Mouse (Mus musculus) embryonic facial prominence, embryonic 10.5 days (tissue): Measurements from ENCODE around the gene Zer1. TPM values are rescaled to one million over a fixed set of nuclear protein-coding genes. Genes with fewer than 3 reads are reported as not detected.
"Not testable (repeated sequence)": the region's sequence is repeated elsewhere in the genome, so short reads cannot be mapped to it uniquely, and the experiment has no call there.

Source experiments
- DNase-seq: peaks from one replicate; pipeline ENCODE4 v3.0.0-alpha.2; 2017; ENCODE audit warnings: low spot score
- H3K27ac ChIP-seq: fragments of 300-500 bp; sonication (generic); replicated peaks from 2 replicates; pipeline ENCODE4 v1.5.1; 2016; ENCODE audit warnings: mild to moderate bottlenecking
- H3K27me3 ChIP-seq: fragments of 300-500 bp; sonication (generic); replicated peaks from 2 replicates; pipeline ENCODE4 v1.6.1; 2016; ENCODE audit warnings: low read depth, mild to moderate bottlenecking; ENCODE audit not compliant: poor library complexity, severe bottlenecking
- H3K36me3 ChIP-seq: fragments of 300-500 bp; sonication (generic); replicated peaks from 2 replicates; pipeline ENCODE4 v1.6.1; 2016; ENCODE audit warnings: mild to moderate bottlenecking, moderate library complexity
- H3K4me1 ChIP-seq: fragments of 300-500 bp; sonication (generic); 2 replicates; pipeline ENCODE4 v1.6.1; 2016
- H3K4me3 ChIP-seq: fragments of 300-500 bp; sonication (generic); 2 replicates; pipeline ENCODE4 v1.5.1; 2016; ENCODE audit warnings: mild to moderate bottlenecking, moderate library complexity
- H3K9me3 ChIP-seq: fragments of 300-500 bp; sonication (generic); 2 replicates; pipeline ENCODE4 v1.6.1; 2016; ENCODE audit warnings: mild to moderate bottlenecking
- WGBS: fragments of 180-500 bp; shearing (Covaris S2); methylation state at CpG from one replicate; pipeline ENCODE4 v1.1.7; 2016; 5-methylcytosine and 5-hydroxymethylcytosine counted together
- polyA plus RNA-seq: library from polyadenylated mRNA; unstranded; fragments of >200 nt; fragmentation: Nextera tagmentation; extraction: Ambion mirVana; gene quantifications from 2 replicates; pipeline ENCODE4 v1.2.1, GENCODE M21; 2016

Zer1 gene
- polyA plus RNA-seq, 1 experiment from 2014 or later: 7.4 TPM

DNA sequence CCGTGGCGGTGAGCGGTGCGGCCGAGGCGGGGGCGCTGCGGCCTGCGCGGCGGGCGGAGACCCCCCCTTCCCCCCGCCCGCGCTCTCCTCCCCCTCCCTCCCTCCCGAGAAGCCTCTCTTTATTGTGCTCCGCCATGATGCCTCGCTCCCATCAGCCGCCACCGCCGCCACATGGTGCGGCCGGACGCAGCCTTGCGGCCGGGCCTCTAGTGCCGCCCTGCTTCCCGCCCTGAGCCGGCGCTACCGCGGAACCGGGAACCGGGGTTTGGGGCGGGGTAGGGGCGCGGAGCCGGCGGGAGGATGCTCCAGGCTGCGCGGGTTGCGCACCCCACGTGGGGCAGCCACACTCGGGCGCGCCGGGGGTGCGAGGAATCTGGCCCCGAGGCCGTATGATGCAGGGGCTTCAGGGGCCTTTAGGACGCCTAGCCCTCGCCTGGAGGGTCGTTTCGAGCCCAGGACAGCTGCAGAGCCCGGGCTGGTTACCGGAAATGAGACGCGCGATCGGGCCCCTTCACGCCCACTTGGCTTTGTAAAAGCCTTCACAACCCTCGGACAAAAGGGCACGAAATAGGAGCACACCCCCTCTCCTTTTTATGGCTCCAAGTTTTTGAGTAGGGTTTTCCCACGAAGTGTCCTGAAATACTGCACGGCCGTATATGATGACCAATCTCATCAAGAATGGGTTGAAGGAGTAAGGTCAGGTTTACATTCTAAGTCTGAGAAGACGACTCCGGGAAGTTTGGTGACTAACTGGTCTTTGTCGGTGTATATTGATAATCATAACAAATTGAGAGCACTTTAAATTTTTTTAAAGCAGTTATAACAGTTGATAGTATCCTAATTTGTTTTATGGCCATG is 57.1 kb downstream of the Zer1 start:
- WGBS: under 1% methylated on average over 63 of the region's 69 CpGs
- Histone ChIP-seq H3K4me1 (peaks cover 41% of the 10 kb centered on the region), H3K27ac (peak overlapping the region; percentile 100), H3K9me3 (no peaks in the 10 kb centered on the region), H3K27me3 (no peaks in the 10 kb centered on the region), H3K4me3 (peak overlapping the region; percentile 100), H3K36me3 (peaks cover 46% of the 10 kb centered on the region)
- DNase-seq: peak; percentile 69

DNA sequence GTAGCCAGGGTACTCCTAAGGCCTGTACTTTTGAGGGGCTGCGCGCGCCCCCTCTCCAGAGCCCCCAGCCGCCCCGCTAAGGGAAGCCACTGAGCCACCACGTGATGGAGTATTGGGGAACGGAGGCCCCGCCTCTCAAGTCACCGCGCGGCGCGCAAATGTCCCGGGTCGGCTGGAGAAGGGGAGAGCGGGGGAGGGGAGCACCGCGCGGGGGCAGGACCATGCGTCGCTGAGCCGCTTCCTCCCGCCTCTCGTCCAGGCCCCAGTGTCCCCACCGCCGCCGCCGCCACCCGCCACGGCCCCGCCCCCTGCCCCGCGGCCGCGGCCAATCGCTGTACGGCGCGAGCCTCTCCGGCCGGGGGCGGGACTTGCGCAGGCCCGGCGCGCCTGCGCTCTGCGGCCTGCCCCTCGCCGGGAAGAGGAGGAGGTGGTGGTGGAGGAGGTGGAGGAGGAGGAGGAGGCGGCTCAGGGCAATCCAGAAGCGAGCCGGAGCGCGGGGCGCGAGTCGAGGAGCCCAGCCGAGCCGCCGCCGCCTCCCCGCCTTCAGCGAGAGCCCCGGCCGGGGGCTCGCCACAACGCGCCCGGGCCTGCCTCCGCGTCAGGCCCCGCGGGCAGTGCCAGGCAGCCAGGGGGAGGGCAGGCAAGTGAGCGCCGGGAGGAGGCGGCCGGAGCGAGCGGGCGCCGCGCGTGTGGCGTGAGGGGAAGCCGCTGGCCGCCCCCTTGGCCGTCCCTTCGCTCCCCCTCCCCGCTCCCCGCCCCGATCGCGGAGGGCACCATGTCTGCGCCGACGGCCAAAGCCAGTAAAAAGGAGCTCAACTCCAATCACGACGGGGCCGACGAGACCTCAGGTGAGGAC is 58.1 kb downstream of the Zer1 start:
- Histone ChIP-seq H3K9me3 (no peaks in the 10 kb centered on the region), H3K4me1 (peaks cover 48% of the 10 kb centered on the region), H3K27ac (peak overlapping the region; percentile 100), H3K4me3 (peak overlapping the region; percentile 100), H3K27me3 (no peaks in the 10 kb centered on the region), H3K36me3 (peaks cover 37% of the 10 kb centered on the region)
- DNase-seq: peak; percentile 99
- under 1% methylated on average over 92 of the region's 101 CpGs for WGBS

DNA sequence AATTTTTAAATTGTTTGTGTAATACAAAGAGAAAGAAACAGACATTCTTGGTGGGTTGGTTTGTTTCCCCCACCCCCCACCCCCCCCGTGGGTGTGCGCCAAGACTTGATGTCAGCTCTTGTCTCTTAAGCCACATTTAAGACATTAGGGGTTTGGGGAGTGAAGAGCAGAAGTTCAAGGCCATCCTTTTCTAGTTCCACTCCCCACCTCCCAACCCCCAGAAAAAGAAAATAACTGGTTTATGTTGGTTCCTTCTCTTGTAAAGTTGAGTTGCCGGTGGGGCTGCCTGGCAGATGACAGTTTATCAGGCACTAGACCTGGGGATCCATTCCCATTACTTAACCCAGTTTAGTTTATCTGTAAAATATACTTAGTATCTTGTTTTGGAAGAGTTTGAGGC is 60.1 kb downstream of the Zer1 start:
- WGBS: 42% methylated on average over 3 of the region's 3 CpGs
- H3K4me3 ChIP-seq: peak overlapping the region; percentile 80
- peak overlapping the region; percentile 96; the same call in 1 of the 2 replicates for H3K27ac ChIP-seq
- H3K36me3 ChIP-seq: peaks cover 22% of the 10 kb centered on the region
- no peaks in the 10 kb centered on the region for H3K27me3 ChIP-seq
- H3K4me1 ChIP-seq: peaks cover 52% of the 10 kb centered on the region
- DNase-seq: no peak
- no peaks in the 10 kb centered on the region for H3K9me3 ChIP-seq

DNA sequence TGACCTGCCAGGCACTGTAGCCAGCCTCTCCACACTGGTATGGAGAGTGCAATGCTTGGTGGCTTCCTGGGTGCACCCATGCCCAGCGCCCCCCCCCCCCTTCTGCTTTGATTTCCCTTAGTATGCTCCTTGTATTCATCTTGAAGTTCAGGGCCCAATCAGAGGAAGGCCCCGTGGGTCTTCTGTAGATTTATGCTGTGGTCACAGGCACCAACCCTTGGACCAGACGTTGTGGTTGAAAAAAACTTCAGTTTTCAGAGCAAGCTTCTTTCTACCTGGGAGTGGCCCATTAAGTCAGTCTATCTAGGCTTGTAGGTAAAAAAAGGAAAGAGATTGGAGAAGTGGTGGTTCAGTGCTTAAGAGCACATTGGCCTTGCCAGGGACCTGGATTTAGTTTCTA is 60.6 kb downstream of the Zer1 start:
- H3K4me1 ChIP-seq: peaks cover 52% of the 10 kb centered on the region
- H3K9me3 ChIP-seq: no peaks in the 10 kb centered on the region
- DNase-seq: no peak
- peak overlapping the region; percentile 96 for H3K27ac ChIP-seq
- peaks cover 17% of the 10 kb centered on the region for H3K36me3 ChIP-seq
- 14% methylated on average over 3 of the region's 3 CpGs for WGBS
- H3K27me3 ChIP-seq: no peaks in the 10 kb centered on the region
- peak overlapping the region; percentile 80 for H3K4me3 ChIP-seq

DNA sequence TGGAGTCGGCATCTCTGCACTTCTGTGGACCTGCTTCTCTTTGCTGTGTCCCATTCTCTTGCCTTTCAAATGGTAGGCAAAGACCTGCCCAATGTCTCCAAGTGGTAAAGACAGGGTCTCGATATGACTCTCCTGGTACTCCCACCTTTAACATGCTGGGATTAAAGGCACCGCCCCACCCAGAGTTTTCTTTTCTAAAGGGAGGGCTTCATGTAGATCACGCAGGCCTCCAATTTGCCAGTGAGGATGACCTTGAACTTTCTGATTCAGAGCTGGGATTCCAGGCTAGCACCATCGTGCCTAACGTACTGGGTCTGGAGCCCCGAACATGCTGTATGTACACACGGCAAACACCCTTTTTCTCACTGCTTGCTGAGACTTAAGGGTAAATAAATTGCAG is 61.1 kb downstream of the Zer1 start:
- peak overlapping the region; percentile 80 for H3K4me3 ChIP-seq

DNA sequence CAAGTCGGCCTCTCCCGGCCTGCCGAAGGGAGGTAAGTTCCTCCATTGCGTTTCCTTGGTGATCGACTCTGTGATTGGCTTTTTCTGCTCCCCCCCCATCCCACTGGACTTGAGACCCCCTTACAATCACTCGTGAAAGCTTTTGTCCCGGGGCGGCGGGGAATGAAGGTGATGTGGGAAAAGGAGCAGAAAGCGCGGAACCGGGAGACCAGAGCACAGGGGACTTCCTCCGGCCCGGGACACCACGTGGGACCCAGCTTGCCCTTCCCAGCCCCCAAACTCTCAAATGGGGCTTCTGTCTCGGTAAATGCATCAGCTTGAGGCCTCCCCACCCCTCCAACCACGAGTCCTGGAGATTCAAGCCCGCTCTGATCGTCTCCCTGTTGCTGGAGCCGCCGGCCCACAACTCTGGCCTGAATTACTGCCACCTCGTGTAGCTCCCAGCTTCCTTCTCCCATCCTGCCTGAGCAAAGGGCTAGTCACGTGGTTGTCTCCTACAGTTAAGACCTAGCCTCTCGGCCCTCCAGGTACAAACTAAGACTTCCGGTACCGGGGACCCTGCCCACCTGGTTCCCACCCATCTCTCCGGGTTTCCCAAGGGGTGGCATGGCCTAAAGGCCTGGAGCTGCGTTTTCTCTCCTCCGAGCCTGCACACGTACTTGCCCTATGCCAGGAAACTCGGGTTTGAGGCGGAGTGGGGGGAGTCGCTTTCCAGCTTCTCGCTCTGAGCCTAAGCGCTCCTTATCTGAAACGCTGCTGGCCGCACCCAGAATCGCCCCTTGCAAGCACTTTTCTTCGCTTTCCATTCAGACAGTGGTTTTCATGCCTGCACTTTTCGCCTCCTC is 61.9 kb downstream of the Zer1 start:
- peaks cover 44% of the 10 kb centered on the region for H3K4me1 ChIP-seq
- DNase-seq: peak; percentile 83
- under 1% methylated on average over 40 of the region's 40 CpGs for WGBS

More for the DNA sequence above, 61.1 kb downstream of the Zer1 start:
- H3K9me3 ChIP-seq: no peaks in the 10 kb centered on the region
- peak overlapping the region; percentile 96 for H3K27ac ChIP-seq
- H3K36me3 ChIP-seq: peaks cover 11% of the 10 kb centered on the region
- no peaks in the 10 kb centered on the region for H3K27me3 ChIP-seq
- WGBS: 7% methylated on average over 8 of the region's 8 CpGs
- DNase-seq: no peak
- H3K4me1 ChIP-seq: peaks cover 48% of the 10 kb centered on the region

DNA sequence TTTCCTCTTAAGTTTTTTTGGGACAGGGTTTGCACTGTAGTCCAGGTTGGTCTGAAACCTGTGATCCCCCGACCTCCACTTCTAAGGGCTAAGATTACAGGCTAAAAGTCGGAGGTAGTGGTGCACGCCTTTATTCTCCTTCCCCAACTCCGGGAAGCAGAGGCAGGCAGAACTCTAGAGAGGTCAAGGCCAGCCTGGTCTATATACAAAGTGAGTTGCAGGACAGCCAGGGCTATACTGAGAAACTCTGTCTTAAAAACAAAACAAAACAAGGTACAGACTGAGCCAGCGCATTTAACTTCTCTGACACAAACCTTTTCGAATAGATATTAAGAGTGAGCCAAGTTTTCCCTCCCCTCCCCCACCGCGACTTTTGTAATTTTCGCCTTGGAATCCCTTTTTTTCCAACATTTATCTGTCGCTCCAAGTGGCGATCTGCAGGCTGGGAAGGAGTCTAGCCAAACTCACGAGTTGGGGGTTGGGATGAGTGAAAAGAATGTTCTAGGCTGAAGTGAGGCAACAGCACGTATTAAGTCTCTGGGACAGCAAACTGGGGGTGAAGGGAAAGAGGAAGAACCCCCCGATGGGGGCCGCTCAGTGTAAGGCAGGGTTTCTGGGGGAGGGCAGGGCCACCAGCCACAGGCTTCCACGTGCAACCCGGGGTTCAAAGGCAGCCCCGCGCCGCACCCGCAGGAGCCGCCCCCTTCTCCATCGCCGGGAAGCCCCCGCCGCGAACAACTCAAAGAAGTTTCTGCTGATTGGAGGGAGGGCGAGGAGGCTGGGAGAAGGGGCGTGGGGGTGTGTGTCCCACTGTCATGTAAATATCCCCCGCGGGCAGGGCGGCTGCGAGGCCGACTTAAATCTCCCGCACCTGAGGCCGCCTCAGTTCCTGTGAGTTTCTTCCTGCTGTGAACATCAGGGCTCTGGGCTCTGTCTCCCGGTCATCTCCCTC is 62.9 kb downstream of the Zer1 start:
- peaks cover 5% of the 10 kb centered on the region for H3K36me3 ChIP-seq
- peak; percentile 91 for DNase-seq
- H3K4me1 ChIP-seq: peaks cover 50% of the 10 kb centered on the region
- peak overlapping the region; percentile 96 for H3K27ac ChIP-seq
- peak overlapping the region; percentile 80 for H3K4me3 ChIP-seq
- H3K27me3 ChIP-seq: no peaks in the 10 kb centered on the region
- H3K9me3 ChIP-seq: no peaks in the 10 kb centered on the region
- WGBS: 8% methylated on average over 37 of the region's 37 CpGs

More for the DNA sequence above, 61.9 kb downstream of the Zer1 start:
- H3K36me3 ChIP-seq: peaks cover 7% of the 10 kb centered on the region
- H3K9me3 ChIP-seq: no peaks in the 10 kb centered on the region
- no peaks in the 10 kb centered on the region for H3K27me3 ChIP-seq
- peak overlapping the region; percentile 80 for H3K4me3 ChIP-seq
- peak overlapping the region; percentile 96 for H3K27ac ChIP-seq

DNA sequence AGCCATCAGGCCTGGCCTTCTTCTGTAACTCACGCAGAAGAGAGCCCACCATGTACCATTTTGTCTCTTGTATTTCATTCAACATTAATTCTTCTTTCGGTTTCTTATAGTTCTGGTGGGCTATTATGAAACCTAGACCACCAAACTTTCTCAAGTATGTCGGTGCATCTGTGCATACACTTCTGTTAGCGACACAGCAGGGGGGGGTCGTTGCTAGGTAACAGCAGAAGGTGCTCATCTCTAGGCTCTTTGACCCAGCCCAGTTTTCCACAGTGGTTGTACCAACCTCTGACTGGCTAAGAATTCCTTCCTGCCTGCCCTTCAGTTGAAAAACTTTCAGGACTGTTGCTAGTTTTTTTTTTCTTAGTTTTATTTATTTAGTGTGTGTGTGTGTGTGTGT is 66.0 kb downstream of the Zer1 start:
- no peaks in the 10 kb centered on the region for H3K36me3 ChIP-seq
- WGBS: 53% methylated on average over 5 of the region's 5 CpGs
- no peaks in the 10 kb centered on the region for H3K27me3 ChIP-seq
- no peaks in the 10 kb centered on the region for H3K9me3 ChIP-seq
- no peak for DNase-seq
- no peak overlapping the region for H3K4me3 ChIP-seq
- no peak overlapping the region for H3K27ac ChIP-seq
- H3K4me1 ChIP-seq: peaks cover 26% of the 10 kb centered on the region

DNA sequence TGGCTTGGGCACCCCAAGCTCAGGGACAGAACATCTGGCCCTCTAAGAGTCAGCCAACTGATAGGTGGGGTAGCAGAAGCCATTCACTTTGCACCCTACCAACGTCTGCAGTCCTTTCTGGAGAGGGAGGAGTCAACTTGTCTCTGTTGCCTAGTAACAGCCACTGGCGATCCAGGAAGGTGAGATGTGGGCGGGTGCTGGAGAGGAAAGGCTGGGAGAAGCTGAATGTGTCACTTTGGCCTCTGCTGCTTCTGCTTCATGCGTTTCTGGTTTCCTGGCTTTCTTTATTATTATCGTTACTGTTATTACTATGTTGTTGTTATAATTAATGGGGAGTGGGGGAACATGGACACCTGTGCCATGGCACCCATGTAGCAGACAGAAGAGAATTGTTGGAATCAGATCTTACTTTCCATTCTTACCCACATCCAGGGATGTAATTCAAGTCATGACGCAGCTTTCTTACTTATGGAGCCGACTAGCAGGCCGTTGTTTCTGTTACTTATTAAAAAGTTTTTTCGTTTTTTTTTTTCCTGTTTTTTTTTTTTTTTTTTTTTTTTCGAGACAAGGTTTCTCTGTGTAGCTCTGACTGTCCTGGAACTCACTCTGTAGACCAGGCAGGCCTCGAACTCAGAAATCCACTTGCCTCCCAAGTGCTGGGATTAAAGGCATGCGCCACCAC is 67.0 kb downstream of the Zer1 start, which contains the start of gene Set:
TSS of gene Set (plus strand) at position 156 of the 682 bp plus-strand sequence.
- H3K36me3 ChIP-seq: no peaks in the 10 kb centered on the region
- WGBS: 48% methylated on average over 12 of the region's 12 CpGs
- peak; percentile 55 for DNase-seq
- H3K27me3 ChIP-seq: no peaks in the 10 kb centered on the region
- H3K27ac ChIP-seq: no peak within 1 kb of the TSS
- H3K4me3 ChIP-seq: no peak within 1 kb of the TSS
- H3K9me3 ChIP-seq: no peaks in the 10 kb centered on the region
- peaks cover 17% of the 10 kb centered on the region for H3K4me1 ChIP-seq

DNA sequence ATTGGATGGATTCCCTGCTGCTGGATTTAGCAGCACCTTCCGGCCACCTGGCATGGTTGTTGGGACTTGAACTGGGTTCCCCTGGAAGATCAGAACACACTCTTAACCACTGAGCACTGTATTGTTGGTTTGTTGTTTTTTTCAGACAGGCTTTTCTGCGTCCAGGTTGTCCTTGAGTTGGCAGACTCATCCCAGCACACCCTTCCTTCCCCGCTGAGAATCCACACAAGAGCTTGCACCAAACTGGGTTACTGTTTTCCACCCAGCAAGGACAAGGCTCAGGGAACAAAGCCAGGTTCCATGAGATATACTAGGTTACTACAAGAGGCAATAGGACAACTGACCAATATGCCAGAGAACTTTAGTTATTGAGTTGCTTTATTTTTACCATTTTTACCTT is 67.6 kb downstream of the Zer1 start:
- no peak overlapping the region for H3K4me3 ChIP-seq
- WGBS: 85% methylated on average over 3 of the region's 3 CpGs
- H3K9me3 ChIP-seq: no peaks in the 10 kb centered on the region
- no peak for DNase-seq
- H3K4me1 ChIP-seq: peaks cover 15% of the 10 kb centered on the region
- H3K27ac ChIP-seq: no peak overlapping the region
- H3K36me3 ChIP-seq: no peaks in the 10 kb centered on the region
- no peaks in the 10 kb centered on the region for H3K27me3 ChIP-seq

DNA sequence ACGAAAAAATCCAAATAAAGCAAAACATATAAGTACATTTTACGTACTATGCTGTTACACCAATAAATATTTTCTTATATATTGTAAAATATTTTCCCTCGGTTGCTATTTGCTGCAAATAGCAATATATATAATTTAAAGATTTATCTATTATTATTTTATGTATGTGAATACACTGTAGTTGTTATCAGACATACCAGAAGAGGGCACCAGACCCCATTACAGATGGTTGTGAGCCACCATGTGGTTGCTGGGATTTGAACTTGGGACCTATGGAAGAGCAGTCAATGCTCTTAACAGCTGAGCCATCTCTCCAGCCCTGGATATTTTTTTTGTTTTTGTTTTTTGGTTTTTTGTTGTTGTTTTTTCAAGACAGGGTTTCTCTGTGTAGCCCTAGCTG is 69.1 kb downstream of the Zer1 start:
- not testable (repeated sequence) for H3K9me3 ChIP-seq, H3K4me1 ChIP-seq, H3K36me3 ChIP-seq, H3K27me3 ChIP-seq, DNase-seq, H3K4me3 ChIP-seq, H3K27ac ChIP-seq
- WGBS: 94% methylated on average over 3 of the region's 3 CpGs
